Mouse (Mus musculus): ENCODE measurements around the gene Gm28308.

Gm28308 gene

GRCm38 (mm10) chr6:52246403-52246803, 33.3 kb upstream of the Gm28308 start:
- DNase-seq = no peak

DNA sequence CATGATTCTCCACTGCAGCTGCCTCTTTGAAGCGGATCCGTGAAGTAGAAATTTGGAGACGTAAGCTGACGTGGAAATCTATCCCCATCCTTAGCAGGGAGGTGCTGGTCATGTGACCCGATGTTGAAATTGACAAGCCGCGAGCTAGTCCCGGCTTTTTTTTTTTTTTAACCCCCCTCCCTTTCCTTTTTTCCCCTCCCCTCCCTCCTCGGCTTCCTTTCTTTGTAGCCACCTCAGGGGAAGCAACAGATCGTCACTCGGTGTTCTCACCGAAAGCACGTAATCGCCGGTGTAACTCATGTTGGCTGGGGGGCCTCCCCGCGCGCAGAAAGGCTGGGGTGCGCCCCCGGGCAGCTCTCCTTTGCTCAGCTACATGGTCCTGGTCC, 32.6 kb upstream of the Gm28308 start, which contains the start of gene Hoxa11:
Gene Hoxa11 (minus strand): TSS at position 54 of the 386 bp plus-strand sequence.
- DNase-seq = no peak

GRCm38 (mm10) chr6:52245040-52245756, 32.1 kb upstream of the Gm28308 start:
- no peak for DNase-seq

DNA sequence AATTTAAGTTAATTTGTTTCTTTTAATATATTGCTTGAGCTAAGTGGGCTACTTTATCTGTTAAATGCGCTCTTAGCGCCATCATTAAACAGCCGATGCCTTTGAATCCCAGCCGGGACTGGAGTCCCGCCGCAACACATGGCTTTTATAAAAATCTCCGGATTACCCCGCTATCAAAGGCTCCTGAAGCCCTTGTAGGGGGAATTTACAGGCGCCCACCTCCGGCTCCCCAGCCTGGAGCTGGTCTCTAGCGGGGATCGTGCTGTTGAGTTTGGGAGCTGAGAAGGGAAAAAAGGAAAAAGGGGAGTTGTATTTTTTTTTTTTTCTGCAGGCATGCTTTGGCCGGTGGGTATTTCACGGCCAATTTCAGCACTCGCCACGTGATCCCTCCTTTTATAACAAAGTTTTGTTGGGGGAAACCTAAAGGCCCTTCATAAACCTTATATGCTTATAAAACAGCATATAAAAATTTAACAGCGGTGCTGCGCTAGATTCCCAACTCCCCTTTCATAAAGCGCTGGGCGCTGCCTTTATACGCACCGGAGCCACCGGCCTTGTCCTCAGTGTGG, 31.4 kb upstream of the Gm28308 start:
- DNase-seq = no peak

- no peak for DNase-seq
Observed at GRCm38 (mm10) chr6:52243681-52244121, 30.6 kb upstream of the Gm28308 start.

- no peak for DNase-seq
Observed at GRCm38 (mm10) chr6:52242801-52243332, 29.7 kb upstream of the Gm28308 start.

DNA sequence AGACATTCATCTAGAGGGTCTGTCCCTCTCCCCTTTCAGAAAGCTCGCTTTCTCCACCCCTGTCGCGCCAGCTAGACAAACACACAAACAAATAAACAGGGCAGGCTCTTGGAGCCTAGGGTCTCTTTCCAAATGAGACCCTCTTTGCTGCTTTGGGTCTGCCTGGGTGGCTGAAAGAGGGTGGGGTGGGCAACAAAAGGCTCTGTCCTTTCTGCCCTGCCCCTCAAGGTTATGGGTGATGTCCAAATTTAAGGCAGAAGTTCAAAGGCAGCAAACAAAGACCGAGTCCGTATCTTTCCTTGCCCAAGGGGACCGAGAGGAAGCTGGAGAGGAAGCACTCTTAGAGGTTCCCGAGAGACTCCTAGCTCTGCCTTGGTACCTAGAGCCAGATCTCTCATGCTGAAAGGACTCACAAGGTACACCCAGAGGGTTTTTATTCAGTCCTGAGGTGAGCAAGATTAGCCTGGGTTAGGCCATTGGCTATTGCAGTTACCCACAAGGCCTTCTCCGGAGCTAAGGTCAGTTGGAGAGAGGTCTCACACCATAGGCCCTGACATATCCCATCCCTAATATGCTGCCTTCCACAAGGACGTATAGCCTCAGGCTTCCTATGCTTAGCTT, 28.0 kb upstream of the Gm28308 start:
- no peak for DNase-seq

GRCm38 (mm10) chr6:52240389-52241000, 27.4 kb upstream of the Gm28308 start, which contains the start of gene Hoxa10:
Hoxa10 (minus strand) TSS chr6:52240854.
- no peak for DNase-seq

DNA sequence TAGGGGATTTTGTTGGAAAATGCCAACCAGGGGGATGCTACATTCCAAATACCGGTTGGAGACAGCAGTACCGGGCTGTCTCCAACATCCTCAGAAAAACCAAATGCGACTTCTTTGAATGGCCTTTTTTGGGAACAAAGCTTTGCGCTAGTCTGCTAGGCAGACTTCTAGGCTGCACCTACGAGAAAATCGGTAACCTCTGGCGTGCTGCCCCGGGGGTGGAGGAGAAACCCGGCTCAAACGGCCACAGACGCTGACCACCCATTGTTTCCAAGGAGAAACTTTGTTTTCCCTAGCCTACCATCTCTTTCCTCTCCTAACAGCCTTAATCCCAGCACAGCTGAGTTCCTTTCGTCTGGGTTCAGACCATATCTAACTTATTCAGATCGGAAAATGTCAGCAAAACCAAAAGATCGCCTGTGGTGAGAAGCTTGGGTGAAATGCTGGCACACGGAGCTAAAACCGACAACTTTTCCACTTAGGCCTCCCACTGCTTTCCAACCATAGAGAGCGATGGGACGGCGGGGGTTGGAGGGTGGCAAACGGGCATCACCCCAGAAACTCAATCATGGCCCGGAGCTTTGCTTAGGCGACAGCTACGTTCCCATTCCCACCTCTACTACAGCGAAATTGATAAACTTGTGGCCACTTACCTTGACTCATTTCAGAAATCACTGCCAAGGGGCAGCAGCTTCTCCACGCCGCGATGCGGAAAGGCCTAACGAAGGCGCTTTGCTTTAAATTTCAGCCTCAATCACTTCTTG, 26.7 kb upstream of the Gm28308 start:
- no peak for DNase-seq

DNA sequence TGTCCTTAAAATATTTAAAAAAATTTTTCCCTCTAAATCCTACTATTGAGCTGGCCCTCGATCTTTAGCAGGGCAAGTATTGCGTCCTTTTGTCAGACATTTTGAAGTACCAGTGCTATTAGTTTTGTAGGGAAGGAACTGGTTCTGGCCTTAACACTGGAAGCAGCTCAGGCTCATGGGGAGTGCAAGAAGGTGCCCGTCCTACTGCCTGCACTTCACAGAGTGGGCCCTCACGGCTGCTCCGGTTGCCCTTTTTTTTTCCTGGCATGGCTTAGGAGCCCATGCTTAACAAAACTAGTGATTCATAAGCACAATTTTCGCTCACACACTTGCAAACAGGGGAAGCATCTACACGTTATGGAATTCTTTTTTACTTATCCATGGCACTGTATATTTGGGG, 25.8 kb upstream of the Gm28308 start:
- no peak for DNase-seq

- no peak for DNase-seq
Observed at GRCm38 (mm10) chr6:52238155-52238545, 25.0 kb upstream of the Gm28308 start.

DNA sequence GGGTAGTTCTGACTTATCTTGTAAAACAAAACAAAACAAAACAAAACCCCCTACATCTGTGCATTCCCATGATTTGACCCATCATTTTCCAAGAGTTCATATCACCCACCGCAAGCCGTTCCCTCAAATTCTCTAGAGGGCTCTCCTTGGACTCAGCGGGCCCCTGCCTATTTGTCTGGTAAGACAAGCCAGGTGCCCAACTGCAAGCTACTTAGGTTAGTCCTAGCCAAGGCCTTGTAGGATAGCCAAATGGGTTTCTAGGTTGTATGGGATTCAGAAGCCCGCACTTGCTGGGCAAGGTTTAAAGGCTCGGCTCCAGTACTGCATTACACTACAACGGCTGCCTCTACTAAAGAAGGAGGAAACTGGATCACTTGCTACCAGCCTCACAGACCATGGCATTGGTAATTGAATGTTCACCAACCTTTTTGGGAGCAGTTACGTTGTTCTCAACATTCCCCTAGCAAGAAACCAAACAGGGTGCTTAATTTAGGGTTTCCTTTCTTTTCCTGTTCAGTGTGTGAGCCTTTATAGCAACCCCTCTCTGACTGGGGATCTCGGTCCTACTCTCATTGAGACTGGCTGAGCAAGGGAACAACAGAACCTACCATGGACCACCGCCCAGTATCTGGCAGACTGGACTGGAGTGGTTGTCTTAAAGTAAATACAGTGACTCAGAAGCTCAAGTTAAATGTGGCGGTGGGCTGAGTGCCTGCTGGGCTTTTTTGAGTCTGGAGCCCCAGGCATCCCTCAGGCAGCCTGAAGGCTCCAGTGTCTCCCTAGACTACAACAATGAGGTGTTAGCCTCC, 24.4 kb upstream of the Gm28308 start:
- DNase-seq = no peak

DNA sequence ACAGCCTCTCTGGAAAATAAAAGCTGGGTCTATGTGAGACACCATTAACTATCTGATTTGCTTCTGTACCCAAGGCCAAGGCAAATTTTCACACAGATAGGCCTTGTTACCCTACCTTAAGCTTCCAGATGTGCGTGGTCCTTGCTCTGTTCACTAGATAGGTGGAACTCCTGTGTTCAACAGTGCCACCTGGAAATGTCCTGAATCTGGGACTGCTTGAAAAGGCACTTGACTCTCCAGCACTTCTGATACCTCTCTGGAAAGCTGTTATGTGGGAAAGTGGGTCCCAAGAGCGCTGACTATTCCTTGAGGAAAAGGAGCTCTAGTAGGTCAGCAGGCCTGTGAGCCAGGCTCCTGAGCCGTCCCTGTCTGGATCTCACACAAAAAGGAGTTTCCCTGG, 23.7 kb upstream of the Gm28308 start:
- DNase-seq = no peak

DNA sequence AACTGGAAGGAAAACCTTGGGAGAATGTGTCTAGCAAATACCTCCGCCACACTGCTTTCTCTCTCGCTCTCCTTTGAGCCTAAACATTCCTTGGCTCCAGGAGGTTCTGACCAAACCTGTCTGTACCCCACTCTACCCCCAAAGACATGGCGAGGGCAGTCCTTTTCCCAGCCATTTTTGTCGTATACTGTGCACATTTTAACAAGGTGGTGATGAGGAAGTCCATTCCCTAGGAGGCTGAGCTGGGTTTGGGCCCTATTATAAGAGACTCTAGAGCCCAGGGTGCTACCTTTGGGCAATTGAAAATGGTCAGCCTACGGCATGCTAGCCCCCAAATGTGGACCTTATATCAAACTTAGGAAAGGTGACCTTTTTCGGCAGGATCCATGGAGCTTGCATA, 22.7 kb upstream of the Gm28308 start:
- no peak for DNase-seq

DNA sequence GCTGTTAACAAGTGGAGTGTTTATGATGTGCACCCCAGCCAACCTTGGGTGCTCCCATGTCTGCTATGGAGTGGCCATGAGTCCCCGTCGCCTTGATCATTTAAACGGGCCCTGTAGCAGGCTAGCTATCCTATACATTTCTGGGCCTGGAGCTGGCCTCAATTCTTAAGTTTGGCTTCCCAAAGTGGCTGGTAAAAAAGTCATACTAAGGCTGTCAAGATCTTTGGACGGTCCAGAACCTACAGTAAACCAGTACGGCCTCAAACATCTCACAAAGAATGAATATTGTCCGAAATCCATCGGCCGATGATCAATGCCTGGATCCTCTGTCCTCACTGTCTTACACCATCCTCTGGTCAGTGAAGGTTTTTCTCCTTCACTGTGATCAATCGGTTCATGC, 22.1 kb upstream of the Gm28308 start:
- DNase-seq = no peak

DNA sequence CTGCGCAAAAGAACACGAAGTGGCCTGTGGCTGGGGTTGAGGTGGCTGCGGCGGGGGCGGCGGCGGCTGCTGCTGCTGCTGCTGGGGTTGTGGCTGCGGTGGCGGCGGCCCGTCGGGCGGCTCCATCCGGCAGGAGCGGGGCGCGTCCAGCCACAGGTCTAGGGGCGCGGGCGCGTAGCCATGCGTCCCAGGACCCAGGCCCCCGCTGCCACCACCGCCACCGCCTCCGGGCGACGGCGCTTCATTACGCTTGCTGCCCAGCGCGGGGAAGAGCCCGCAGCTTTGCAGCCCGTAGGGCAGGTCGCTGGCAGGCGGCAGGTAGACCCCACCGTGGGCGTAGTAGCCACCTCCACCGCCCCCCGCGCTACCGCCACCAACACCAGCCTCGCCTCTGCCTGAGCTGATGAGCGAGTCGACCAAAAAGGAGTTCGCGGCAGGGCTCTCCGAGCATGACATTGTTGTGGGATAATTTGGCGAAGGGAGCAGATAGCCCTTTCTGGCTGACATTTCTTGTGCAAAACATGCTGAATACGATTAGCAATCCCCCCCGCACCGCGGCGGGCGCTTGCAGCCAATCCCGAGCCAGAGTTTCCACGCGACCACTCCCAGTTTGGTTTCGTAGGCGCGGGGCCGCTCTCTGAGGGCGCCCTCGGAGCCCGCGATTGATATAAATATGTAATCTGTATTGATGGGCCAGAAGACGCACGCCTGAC, 21.4 kb upstream of the Gm28308 start:
- DNase-seq = no peak

GRCm38 (mm10) chr6:52233546-52234427, 20.6 kb upstream of the Gm28308 start:
- no peak for DNase-seq

DNA sequence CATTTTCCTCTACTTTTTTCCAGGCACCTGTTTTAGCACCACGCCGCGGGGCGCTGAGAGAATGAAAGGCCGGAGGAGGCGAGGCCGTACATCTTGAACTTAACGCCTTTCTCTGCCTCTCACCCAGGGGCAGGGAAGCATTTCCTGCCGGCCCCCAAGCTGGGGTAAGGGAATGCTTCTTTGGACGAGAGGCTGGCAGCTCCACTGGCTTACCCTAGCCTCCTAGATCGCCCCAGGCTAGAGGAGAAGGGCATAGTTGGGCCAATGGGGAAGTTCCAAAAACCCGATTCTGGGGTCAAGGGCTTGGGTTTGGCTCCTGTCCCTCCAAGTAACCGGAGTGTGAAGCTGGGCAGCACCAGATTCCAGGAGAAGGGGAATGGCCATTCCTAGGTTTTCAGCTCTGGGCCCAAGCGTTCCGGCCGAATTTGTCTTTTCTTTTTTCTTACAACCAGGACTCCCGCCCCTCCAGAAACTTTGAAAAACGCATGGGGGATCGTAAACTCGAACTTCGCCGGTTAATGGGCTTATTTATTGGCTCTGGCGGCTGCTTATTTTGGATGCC, 19.9 kb upstream of the Gm28308 start:
- DNase-seq = no peak

DNA sequence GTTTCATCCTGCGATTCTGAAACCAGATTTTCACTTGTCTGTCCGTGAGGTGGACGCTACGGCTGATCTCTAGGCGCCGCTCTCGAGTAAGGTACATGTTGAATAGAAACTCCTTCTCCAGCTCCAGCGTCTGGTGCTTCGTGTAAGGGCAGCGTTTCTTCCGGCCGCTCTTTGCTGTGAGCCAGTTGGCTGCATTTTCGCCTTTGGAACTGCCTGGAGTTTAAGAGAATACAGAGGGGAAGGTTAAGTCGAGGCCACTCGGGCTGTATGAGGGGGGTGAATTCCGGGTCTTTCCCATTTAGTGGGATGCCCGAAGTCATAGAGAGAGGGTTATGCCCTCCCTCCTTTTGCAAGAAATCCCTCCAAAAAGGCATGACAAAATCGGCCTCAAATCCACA, 19.4 kb upstream of the Gm28308 start:
- no peak for DNase-seq

Data from right cerebral cortex, adult 18-20 months (tissue).